Mouse (Mus musculus) liver, embryonic 14.5 days (tissue): ENCODE data around the gene Brms1.

Experiments
- CTCF ChIP-seq: IDR thresholded peaks from 2 replicates; pipeline ENCODE4 v1.5.1; 2016; ENCODE audit warnings: antibody characterized with exemption, low read depth, control low read depth
- EP300 ChIP-seq: IDR thresholded peaks from 2 replicates; pipeline ENCODE4 v1.6.1; 2016; ENCODE audit warnings: antibody characterized with exemption, low read depth

- no peak for TF ChIP-seq CTCF
- TF ChIP-seq EP300 = no peak
Observed at GRCm38 (mm10) chr19:5083961-5084833, 43.0 kb downstream of the Brms1 start.
